ENCODE assay signal across 8 mouse cellular contexts in genomic region chr13:92425758-92426264, GRCm38 (mm10). TPM values are rescaled to one million over a fixed set of nuclear protein-coding genes. Genes with fewer than 3 reads are reported as not detected.
DNase-seq lines count a peak whose midpoint lies in the region; ATAC-seq and TF ChIP-seq lines count a peak whose summit lies in the region.

Ankrd34b (plus strand) TSS chr13:92425896.

- 0 out of 2 replicates have a peak within 1 kb of the TSS, but pooled peaks have one; percentile 20 for H3K9ac ChIP-seq in heart, postnatal 0 days (replicated peaks; ENCODE audit: low read depth, low read length)
- H3K9ac ChIP-seq in liver, embryonic 13.5 days = no peak within 1 kb of the TSS

- peak; percentile 3 for DNase-seq in urinary bladder, postnatal 25 days (ENCODE audit: low spot score)
- no peak for DNase-seq in urinary bladder, postnatal 36 days (ENCODE audit: low spot score in 2 of 2)
- peak; percentile 32 for DNase-seq in embryo, embryonic 11.5 days (ENCODE audit: low read depth, low spot score)
- DNase-seq in heart, postnatal 0 days (ENCODE audit: low spot score) = no peak
- DNase-seq in kidney, postnatal 25 days = peak; percentile 53 to 73
- no peak for DNase-seq in liver, embryonic 13.5 days
- peak; percentile 65 for DNase-seq in neural tube, embryonic 10.5 days (ENCODE audit: extremely low spot score, low spot score)
- DNase-seq in thymus, postnatal 10 days (ENCODE audit: low spot score in 2 of 2) = peak; percentile 7 to 16

- peak; percentile 39; the same call in 1 of the 2 replicates for ATAC-seq in heart, postnatal 0 days (ENCODE audit: insufficient read depth, low read depth)
- no peak for ATAC-seq in liver, embryonic 13.5 days (ENCODE audit: low read depth)

- peak within 1 kb of the TSS; percentile 62 for H3K4me3 ChIP-seq in heart, postnatal 0 days (ENCODE audit: low read depth, low read length)
- peak within 1 kb of the TSS; percentile 51 for H3K4me3 ChIP-seq in liver, embryonic 13.5 days (replicated peaks)

- no peak for TF ChIP-seq CTCF in heart, postnatal 0 days (IDR thresholded peaks at IDR 0.05; ENCODE audit: low read depth)

- no peaks in the 10 kb centered on the region for H3K9me3 ChIP-seq in heart, postnatal 0 days (replicated peaks; ENCODE audit: control insufficient read depth, low read length)
- H3K9me3 ChIP-seq in liver, embryonic 13.5 days (replicated peaks) = no peaks in the 10 kb centered on the region

- H3K4me1 ChIP-seq in heart, postnatal 0 days (ENCODE audit: control insufficient read depth, insufficient read depth) = no peaks in the 10 kb centered on the region; the same call in 1 of the 2 replicates
- peaks cover 14% of the 10 kb centered on the region for H3K4me1 ChIP-seq in liver, embryonic 13.5 days (replicated peaks)

- peak within 1 kb of the TSS; percentile 97 for H3K4me2 ChIP-seq in heart, postnatal 0 days (ENCODE audit: low read depth, low read length)
- peak within 1 kb of the TSS; percentile 67 for H3K4me2 ChIP-seq in liver, embryonic 13.5 days

- TF ChIP-seq EP300 in heart, postnatal 0 days (IDR thresholded peaks at IDR 0.05; ENCODE audit: low read depth) = no peak

- WGBS in heart, postnatal 0 days = 1% methylated on average over 45 of the region's 54 CpGs
- under 1% methylated on average over 54 of the region's 54 CpGs for WGBS in liver, embryonic 13.5 days (ENCODE audit: insufficient replicate concordance)

- H3K27me3 ChIP-seq in heart, postnatal 0 days (ENCODE audit: control insufficient read depth, insufficient read depth, low read length) = peaks cover 60% of the 10 kb centered on the region
- H3K27me3 ChIP-seq in liver, embryonic 13.5 days = peaks cover 73% of the 10 kb centered on the region

- H3K36me3 ChIP-seq in heart, postnatal 0 days (replicated peaks; ENCODE audit: control insufficient read depth, insufficient read depth, low read length) = no peaks in the 10 kb centered on the region
- no peaks in the 10 kb centered on the region for H3K36me3 ChIP-seq in liver, embryonic 13.5 days

- H3K27ac ChIP-seq in heart, postnatal 0 days (ENCODE audit: low read depth) = no peak within 1 kb of the TSS
- no peak within 1 kb of the TSS for H3K27ac ChIP-seq in liver, embryonic 13.5 days

RNA-seq across cellular contexts. Expression of gene Ankrd34b, which starts in this region (rescaled TPM):
- total RNA-seq in heart, postnatal 0 days (2014; rRNA removed; ENCODE audit: low replicate concordance) = not detected in 2 replicates
- polyA plus RNA-seq in heart, postnatal 0 days (2015; fragmentation: Nextera tagmentation; extraction: Ambion mirVana) = 0.03 and 0.07 TPM in 2 replicates
- polyA plus RNA-seq in liver, embryonic 13.5 days (2015; fragmentation: Nextera tagmentation; extraction: Ambion mirVana) = 0.03 TPM in 1 of 2 replicates, not detected in the other

Comparison
In these comparisons a context has a peak if more than half of its experiments do, and no peak if none do; other contexts are left out.
1. DNase-seq: peak in urinary bladder, postnatal 25 days (single experiment), embryo, embryonic 11.5 days (single experiment), kidney, postnatal 25 days (2 of 2), neural tube, embryonic 10.5 days (single experiment) and thymus, postnatal 10 days (2 of 2); none in urinary bladder, postnatal 36 days (0 of 2), heart, postnatal 0 days (single experiment) and liver, embryonic 13.5 days (single experiment).
2. Peak in ATAC-seq, H3K4me3 ChIP-seq, H3K9ac ChIP-seq and H3K4me2 ChIP-seq in heart, postnatal 0 days; RNA of the gene not detected or under 1 TPM.